Mouse (Mus musculus): ENCODE data around the gene Gm13090. TPM values are rescaled to one million over a fixed set of nuclear protein-coding genes. Genes with fewer than 3 reads are reported as not detected.
A peak's percentile ranks its signal among the peaks of the same experiment; 100 is the strongest.

Gm13090 gene
- polyA plus RNA-seq, 1 experiment from 2014 or later = not detected

DNA sequence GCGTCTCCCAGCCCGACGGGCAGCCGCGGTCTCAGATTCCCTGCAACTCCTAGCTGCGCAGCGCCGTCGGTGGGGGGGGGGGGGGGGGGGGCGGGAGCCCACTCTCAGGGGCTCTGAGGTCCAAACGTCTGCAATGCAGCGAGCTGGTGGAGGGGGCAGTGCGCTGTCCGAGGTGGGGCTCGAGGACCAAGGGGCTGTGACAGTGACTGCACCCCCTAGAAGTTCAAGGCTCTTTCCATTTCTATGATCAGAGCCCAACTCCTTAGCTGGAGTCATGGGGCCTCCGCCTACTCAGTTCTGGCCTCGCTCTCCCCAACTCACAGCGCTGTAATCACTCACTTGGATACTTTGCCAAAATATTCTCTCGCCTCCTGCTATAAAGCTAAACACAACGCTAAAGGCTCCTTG lies 19.5 kb downstream of the Gm13090 start:
- 4% methylated on average over 16 of the region's 20 CpGs for WGBS
- no peak; the same call in 1 of the 2 replicates for ATAC-seq (ENCODE audit: insufficient number of reproducible peaks, insufficient read depth, low FRiP score, low read depth)
- Histone ChIP-seq H3K4me2 (ENCODE audit: low read length) (peak overlapping the region; percentile 80), H3K9ac (ENCODE audit: low read length) (peak overlapping the region; percentile 97), H3K36me3 (ENCODE audit: control insufficient read depth, insufficient read depth, low read length) (no peaks in the 10 kb centered on the region), H3K4me3 (ENCODE audit: control insufficient read depth in 1 of 2, insufficient read depth in 1 of 2, low read depth in 1 of 2, low read length in 2 of 2) (peak overlapping the region; percentile 55 to 87), H3K27me3 (ENCODE audit: control insufficient read depth, insufficient read depth, low read length) (peaks cover 6% of the 10 kb centered on the region; the same call in 1 of the 2 replicates), H3K27ac (replicated peaks in 1 of 2; ENCODE audit: control insufficient read depth in 1 of 2, insufficient read depth in 1 of 2, low read depth in 2 of 2, low read length in 2 of 2) (peak overlapping the region; percentile 37 to 95; a peak in 3 of 4 replicates), H3K9me3 (ENCODE audit: control insufficient read depth, low read length) (no peaks in the 10 kb centered on the region), H3K4me1 (ENCODE audit: control insufficient read depth in 2 of 2, insufficient read depth in 2 of 2, low read length in 2 of 2) (peaks cover 6 to 18% of the 10 kb centered on the region in 2 experiments)

DNA sequence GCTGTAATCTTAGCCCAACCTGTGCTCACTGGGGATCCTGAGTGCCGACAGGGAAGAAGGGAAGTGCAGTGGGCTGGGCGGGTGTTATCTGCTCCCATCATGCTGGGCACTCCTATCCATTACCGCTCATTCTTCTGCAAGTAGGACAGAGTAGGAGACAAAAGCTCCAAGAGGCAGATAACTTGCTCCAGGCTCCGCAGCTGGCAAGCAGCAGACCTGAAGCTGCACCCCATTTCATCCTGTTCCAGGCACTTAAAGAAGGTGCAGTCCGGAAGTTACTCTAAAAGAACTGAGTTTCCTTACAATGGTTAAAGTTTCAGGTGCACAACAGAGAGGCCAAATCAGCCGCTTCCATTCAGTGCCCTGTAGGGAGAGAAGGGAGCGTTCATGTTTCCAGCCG lies 21.9 kb downstream of the Gm13090 start:
- H3K9ac ChIP-seq (ENCODE audit: low read length) = no peak overlapping the region
- H3K4me2 ChIP-seq (ENCODE audit: low read length) = no peak overlapping the region
- no peak for ATAC-seq (ENCODE audit: insufficient number of reproducible peaks, insufficient read depth, low FRiP score, low read depth)
- no peak overlapping the region for H3K27ac ChIP-seq (replicated peaks in 1 of 2; ENCODE audit: control insufficient read depth in 1 of 2, insufficient read depth in 1 of 2, low read depth in 2 of 2, low read length in 2 of 2)
- no peak overlapping the region for H3K4me3 ChIP-seq (ENCODE audit: control insufficient read depth in 1 of 2, insufficient read depth in 1 of 2, low read depth in 1 of 2, low read length in 2 of 2)
- WGBS = 38% methylated on average over 8 of the region's 8 CpGs
- peaks cover 0 to 5% of the 10 kb centered on the region in 2 experiments; a peak in 2 of 4 replicates for H3K4me1 ChIP-seq (ENCODE audit: control insufficient read depth in 2 of 2, insufficient read depth in 2 of 2, low read length in 2 of 2)
- H3K27me3 ChIP-seq (ENCODE audit: control insufficient read depth, insufficient read depth, low read length) = peaks cover 6% of the 10 kb centered on the region; the same call in 1 of the 2 replicates
- no peaks in the 10 kb centered on the region for H3K9me3 ChIP-seq (ENCODE audit: control insufficient read depth, low read length)
- H3K36me3 ChIP-seq (ENCODE audit: control insufficient read depth, insufficient read depth, low read length) = no peaks in the 10 kb centered on the region

DNA sequence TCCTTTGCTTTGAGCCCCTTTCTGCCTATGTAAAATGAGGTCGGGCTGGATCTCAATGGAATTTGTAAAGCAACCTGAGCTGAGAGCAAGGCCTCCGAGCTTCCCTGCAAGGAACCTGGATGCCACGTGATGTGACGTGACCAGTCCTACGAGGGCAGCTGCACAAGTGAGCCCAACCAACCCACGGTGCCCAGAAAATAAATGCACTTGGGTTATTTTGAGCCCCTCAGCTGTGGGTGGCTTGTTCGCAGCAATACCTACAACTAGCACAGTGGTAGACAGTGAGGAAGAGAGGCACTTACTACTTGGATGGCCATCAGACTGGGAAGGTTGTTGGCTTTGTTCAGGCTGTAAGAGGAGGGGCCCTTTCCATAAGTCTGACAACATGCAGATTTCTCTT lies 25.2 kb downstream of the Gm13090 start:
- Histone ChIP-seq H3K27ac (replicated peaks in 1 of 2; ENCODE audit: control insufficient read depth in 1 of 2, insufficient read depth in 1 of 2, low read depth in 2 of 2, low read length in 2 of 2) (no peak overlapping the region), H3K36me3 (ENCODE audit: control insufficient read depth, insufficient read depth, low read length) (no peaks in the 10 kb centered on the region), H3K9me3 (ENCODE audit: control insufficient read depth, low read length) (no peaks in the 10 kb centered on the region), H3K4me3 (ENCODE audit: control insufficient read depth in 1 of 2, insufficient read depth in 1 of 2, low read depth in 1 of 2, low read length in 2 of 2) (no peak overlapping the region), H3K4me2 (ENCODE audit: low read length) (no peak overlapping the region), H3K27me3 (ENCODE audit: control insufficient read depth, insufficient read depth, low read length) (0 out of 2 replicates have a peak, but pooled peaks cover 3% of the 10 kb centered on the region), H3K9ac (ENCODE audit: low read length) (no peak overlapping the region), H3K4me1 (ENCODE audit: control insufficient read depth in 2 of 2, insufficient read depth in 2 of 2, low read length in 2 of 2) (no peaks in the 10 kb centered on the region)
- 76% methylated on average over 7 of the region's 7 CpGs for WGBS
- ATAC-seq (ENCODE audit: insufficient number of reproducible peaks, insufficient read depth, low FRiP score, low read depth) = no peak

DNA sequence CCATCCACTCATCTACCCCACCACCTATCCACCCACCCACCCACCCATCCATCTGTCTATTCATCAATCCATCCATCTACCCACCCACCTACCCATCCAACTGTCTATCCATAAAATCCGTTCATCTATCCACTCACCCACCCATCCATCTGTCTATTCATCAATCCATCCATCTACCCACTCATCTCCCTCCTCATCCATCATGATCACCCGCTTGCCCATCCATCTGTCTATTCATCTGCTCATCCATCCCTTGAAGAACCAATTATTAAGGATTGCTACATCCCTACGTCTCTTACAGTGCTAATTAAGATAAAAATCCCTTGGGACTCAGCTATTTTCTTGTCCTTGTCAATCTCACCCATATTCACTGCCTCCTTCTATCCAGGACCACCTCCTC lies 29.5 kb downstream of the Gm13090 start:
- 88% methylated on average over 3 of the region's 3 CpGs for WGBS
- no peak overlapping the region for H3K4me2 ChIP-seq (ENCODE audit: low read length)

DNA sequence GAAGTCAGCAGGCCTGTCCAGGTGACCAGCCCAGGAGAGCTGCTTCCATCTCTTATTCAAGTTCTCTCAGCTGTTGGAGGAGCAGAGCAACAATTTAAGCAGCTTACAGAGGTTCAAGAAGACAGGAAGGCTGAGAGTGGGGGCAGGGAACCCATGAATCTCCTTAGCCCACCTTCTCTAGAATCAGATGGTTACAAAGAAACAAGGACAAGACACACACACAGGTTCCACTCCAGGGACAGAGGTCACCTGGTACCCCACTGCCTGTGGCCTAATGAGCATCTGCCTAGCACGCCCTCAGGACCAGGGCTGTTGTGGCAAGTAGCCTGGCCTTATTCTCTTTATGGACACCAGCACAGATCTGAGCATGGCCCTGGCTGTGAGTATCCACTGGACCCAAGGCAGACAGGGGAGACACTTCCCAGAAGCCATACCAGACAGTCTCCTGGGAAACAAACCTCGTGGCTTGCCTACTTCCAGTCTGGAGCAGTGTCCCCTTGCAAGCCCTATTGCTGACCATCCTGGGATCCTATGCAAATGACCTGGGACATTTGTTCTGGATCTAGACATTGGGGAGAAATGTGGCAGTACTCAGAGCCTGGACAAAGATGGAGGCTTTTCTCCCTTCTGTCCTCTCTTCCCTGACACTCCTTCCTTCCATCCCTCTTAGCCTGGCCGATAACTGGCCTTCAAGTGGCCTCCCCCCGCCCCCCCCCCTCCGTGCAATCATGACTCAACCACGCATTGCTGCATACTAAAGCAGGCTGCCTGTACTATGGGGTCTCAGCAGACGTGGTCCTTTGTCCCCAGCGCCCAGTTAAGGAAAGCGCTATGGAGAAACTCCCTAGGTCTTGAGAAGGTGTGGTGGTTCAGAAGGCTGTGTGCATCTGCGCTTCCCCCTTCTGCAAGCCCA lies 38.5 kb downstream of the Gm13090 start:
- Histone ChIP-seq H3K27ac (replicated peaks in 1 of 2; ENCODE audit: control insufficient read depth in 1 of 2, insufficient read depth in 1 of 2, low read depth in 2 of 2, low read length in 2 of 2) (peak overlapping the region; percentile 88), H3K4me2 (ENCODE audit: low read length) (peak overlapping the region; percentile 97), H3K4me3 (ENCODE audit: control insufficient read depth in 1 of 2, insufficient read depth in 1 of 2, low read depth in 1 of 2, low read length in 2 of 2) (peak overlapping the region; percentile 62 to 68), H3K27me3 (ENCODE audit: control insufficient read depth, insufficient read depth, low read length) (peaks cover 10% of the 10 kb centered on the region; the same call in 1 of the 2 replicates), H3K9me3 (ENCODE audit: control insufficient read depth, low read length) (no peaks in the 10 kb centered on the region), H3K9ac (ENCODE audit: low read length) (peak overlapping the region; percentile 90), H3K4me1 (ENCODE audit: control insufficient read depth in 2 of 2, insufficient read depth in 2 of 2, low read length in 2 of 2) (peaks cover 43 to 48% of the 10 kb centered on the region in 2 experiments), H3K36me3 (ENCODE audit: control insufficient read depth, insufficient read depth, low read length) (no peaks in the 10 kb centered on the region)
- ATAC-seq (ENCODE audit: insufficient number of reproducible peaks, insufficient read depth, low FRiP score, low read depth) = 0 out of 2 replicates have a peak, but pooled peaks have one; percentile 6
- WGBS = 13% methylated on average over 9 of the region's 10 CpGs

More for the DNA sequence above, 29.5 kb downstream of the Gm13090 start:
- Histone ChIP-seq H3K9me3 (ENCODE audit: control insufficient read depth, low read length) (no peaks in the 10 kb centered on the region), H3K9ac (ENCODE audit: low read length) (no peak overlapping the region), H3K4me1 (ENCODE audit: control insufficient read depth in 2 of 2, insufficient read depth in 2 of 2, low read length in 2 of 2) (peaks cover 4 to 8% of the 10 kb centered on the region in 2 experiments; a peak in 2 of 4 replicates), H3K27ac (replicated peaks in 1 of 2; ENCODE audit: control insufficient read depth in 1 of 2, insufficient read depth in 1 of 2, low read depth in 2 of 2, low read length in 2 of 2) (no peak overlapping the region), H3K27me3 (ENCODE audit: control insufficient read depth, insufficient read depth, low read length) (no peaks in the 10 kb centered on the region), H3K36me3 (ENCODE audit: control insufficient read depth, insufficient read depth, low read length) (no peaks in the 10 kb centered on the region), H3K4me3 (ENCODE audit: control insufficient read depth in 1 of 2, insufficient read depth in 1 of 2, low read depth in 1 of 2, low read length in 2 of 2) (no peak overlapping the region)
- ATAC-seq (ENCODE audit: insufficient number of reproducible peaks, insufficient read depth, low FRiP score, low read depth) = no peak

DNA sequence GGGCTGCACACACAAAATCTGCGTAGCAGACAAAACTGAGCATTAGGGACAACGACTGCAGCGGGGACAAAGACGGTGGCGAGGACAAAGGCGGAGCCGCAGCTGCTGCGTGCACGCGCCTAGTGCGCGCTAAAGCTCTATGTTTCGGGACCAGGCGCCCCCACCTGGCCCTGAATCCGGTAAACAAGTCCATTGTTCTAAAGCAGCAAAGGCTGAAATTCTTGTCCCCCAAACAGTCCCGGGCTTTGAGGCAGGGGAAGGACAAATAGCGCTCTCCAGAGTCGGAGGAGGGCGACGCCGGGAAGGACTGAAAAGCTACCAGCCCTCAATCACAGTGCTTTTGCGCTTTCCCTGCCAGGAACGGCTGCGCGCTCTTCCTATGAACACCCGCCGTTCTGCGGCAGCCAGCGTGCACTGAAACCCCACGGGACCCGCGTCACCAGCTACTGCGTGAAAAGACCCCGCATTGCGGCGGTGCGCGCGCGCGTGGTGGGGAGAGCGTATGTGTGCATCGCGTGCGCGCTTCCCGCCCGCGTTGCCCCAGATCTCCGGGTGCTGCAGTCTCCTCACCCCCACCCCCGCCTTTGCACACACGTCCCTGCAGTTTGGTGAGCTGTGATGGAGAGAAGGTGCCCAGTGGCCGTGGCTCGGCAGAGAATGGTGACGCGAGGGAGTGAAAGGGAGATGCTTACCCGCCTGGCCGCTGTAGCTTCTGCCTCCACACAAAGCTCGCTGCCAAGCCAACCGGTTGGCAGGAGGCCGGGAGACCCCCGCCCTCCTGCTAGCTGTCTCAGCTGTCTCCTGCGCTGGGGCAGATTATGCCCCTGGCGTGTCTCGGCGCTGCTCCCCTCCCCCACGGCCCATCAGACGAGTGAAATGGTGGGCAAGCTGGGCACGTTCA lies 39.5 kb downstream of the Gm13090 start:
- under 1% methylated on average over 69 of the region's 69 CpGs for WGBS
- peaks cover 43 to 47% of the 10 kb centered on the region in 2 experiments for H3K4me1 ChIP-seq (ENCODE audit: control insufficient read depth in 2 of 2, insufficient read depth in 2 of 2, low read length in 2 of 2)
- H3K27ac ChIP-seq (replicated peaks in 1 of 2; ENCODE audit: control insufficient read depth in 1 of 2, insufficient read depth in 1 of 2, low read depth in 2 of 2, low read length in 2 of 2) = peak overlapping the region; percentile 88
- peak; percentile 33 for ATAC-seq (ENCODE audit: insufficient number of reproducible peaks, insufficient read depth, low FRiP score, low read depth)
- H3K4me3 ChIP-seq (ENCODE audit: control insufficient read depth in 1 of 2, insufficient read depth in 1 of 2, low read depth in 1 of 2, low read length in 2 of 2) = peak overlapping the region; percentile 62 to 68
- H3K4me2 ChIP-seq (ENCODE audit: low read length) = peak overlapping the region; percentile 97
- H3K36me3 ChIP-seq (ENCODE audit: control insufficient read depth, insufficient read depth, low read length) = no peaks in the 10 kb centered on the region
- H3K9me3 ChIP-seq (ENCODE audit: control insufficient read depth, low read length) = no peaks in the 10 kb centered on the region
- peak overlapping the region; percentile 90 for H3K9ac ChIP-seq (ENCODE audit: low read length)
- peaks cover 10% of the 10 kb centered on the region; the same call in 1 of the 2 replicates for H3K27me3 ChIP-seq (ENCODE audit: control insufficient read depth, insufficient read depth, low read length)
